ENCODE assay signal across 12 mouse cellular contexts in the genomic region with DNA sequence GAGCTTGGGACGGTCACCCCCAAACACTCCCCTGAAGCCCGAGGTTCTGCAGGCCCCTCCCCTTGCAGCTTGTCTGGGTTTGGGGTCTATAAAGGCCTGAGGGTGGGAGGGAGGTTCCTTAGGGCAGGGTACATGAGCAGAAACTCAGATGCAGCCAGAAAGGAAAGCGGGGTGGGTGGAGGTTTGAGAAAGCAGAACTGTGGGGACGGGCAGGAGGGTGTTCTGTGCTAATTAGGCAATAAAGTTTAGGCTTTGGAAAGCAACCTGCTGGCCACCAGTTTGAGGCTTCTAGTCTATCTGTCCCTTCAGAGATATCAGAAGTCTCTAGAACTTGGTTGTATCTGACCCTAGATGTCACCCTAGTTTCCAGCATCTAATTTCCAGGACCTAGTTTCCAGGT. TPM values are rescaled to one million over a fixed set of nuclear protein-coding genes. Genes with fewer than 3 reads are reported as not detected.
"Had no signal": no experiment of that assay in that cellular context is flagged by ENCODE, and none has a peak within 500 bp of the region (broad histone marks: within the 10 kb centered on the region; RNA-seq: fewer than 3 reads in every experiment).

No protein-coding gene starts in this region.

- DNase-seq: lung, adult 18-20 months; lung, embryonic 14.5 days; lung, postnatal 10 days; lung, postnatal 4 days; midbrain, embryonic 14.5 days; right cerebral cortex, postnatal 14 days; thymus, adult 18-20 months; thymus, postnatal 14 days; thymus, postnatal 36 days had no signal

- ATAC-seq: midbrain, embryonic 16.5 days had no signal

RNA-seq across cellular contexts. Expression of gene Ccm2l, which starts 7.4 kb away (rescaled TPM):
- total RNA-seq: megakaryocyte-erythroid progenitor cell, adult 5-6 weeks; neutrophil, adult 5-6 weeks had no signal

RNA-seq across cellular contexts. Expression of gene Xkr7, which starts 26.7 kb away (rescaled TPM):
- total RNA-seq: megakaryocyte-erythroid progenitor cell, adult 5-6 weeks; neutrophil, adult 5-6 weeks had no signal
